10 mouse cellular contexts compared by ENCODE assay signal in the genomic region with DNA sequence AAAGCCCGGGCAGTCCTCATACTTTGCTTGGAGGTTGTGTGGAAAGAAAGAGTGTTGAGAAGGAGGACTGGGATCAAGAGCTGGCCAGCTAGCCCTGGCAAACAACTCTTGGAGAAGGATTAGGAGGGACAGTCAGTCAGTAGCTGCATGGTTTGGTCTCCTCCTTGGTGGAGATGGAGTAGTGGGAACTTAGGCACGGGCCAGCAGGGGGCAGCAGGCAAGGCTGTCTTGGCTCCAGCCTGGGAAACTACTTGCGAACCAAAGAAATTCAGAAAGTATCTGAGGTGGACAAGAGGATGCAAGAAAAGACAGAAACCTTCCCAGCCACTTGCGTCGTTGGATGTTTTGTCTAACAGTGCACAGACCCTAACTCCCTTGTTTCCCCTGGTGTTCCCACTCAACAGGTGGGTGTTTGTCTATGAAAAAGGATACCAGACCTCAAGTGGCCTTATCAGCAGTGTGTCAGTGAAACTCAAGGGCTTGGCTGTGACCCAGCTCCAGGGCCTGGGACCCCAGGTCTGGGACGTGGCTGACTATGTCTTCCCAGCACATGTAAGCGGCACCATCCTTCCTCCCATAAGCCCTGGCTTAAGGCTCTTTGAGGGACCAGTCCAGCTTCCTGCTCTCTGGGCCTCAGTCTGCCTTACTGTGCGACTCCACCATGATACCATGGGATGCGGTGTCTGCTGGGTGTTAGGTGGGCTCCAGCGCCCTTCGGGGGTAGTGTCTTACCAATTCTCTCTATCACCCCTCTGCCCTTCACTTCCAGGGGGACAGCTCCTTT. TPM values are rescaled to one million over a fixed set of nuclear protein-coding genes. Genes with fewer than 3 reads are reported as not detected.
A peak's percentile ranks its signal among the peaks of the same experiment; 100 is the strongest.
DNase-seq lines count a peak whose midpoint lies in the region; ATAC-seq lines count a peak whose summit lies in the region.
"Had no signal": no experiment of that assay in that cellular context is flagged by ENCODE, and none has a peak within 500 bp of the region (broad histone marks: within the 10 kb centered on the region; RNA-seq: fewer than 3 reads in every experiment).

No protein-coding gene starts in this region.

- no peak overlapping the region for H3K4me3 ChIP-seq in hindbrain, embryonic 11.5 days (ENCODE audit: low read depth, low read length)
- H3K4me3 ChIP-seq in hindbrain, embryonic 12.5 days, result no peak overlapping the region
- H3K4me3 ChIP-seq in embryonic facial prominence, embryonic 14.5 days (ENCODE audit: low read depth, low read length), result no peak overlapping the region
- H3K4me3 ChIP-seq in limb, embryonic 10.5 days, result no peak overlapping the region
- no peak overlapping the region for H3K4me3 ChIP-seq in neural tube, embryonic 11.5 days (ENCODE audit: low read depth, low read length)
- H3K4me3 ChIP-seq: erythroblast, embryonic 14.5 days; liver, embryonic 13.5 days had no signal

- no peaks in the 10 kb centered on the region for H3K27me3 ChIP-seq in hindbrain, embryonic 11.5 days (ENCODE audit: control insufficient read depth, insufficient read depth, low read length)
- H3K27me3 ChIP-seq in hindbrain, embryonic 12.5 days, result peaks cover 17% of the 10 kb centered on the region; the same call in 1 of the 2 replicates
- no peaks in the 10 kb centered on the region; the same call in 1 of the 2 replicates for H3K27me3 ChIP-seq in embryonic facial prominence, embryonic 14.5 days (replicated peaks; ENCODE audit: control insufficient read depth, insufficient read depth, low read length)
- peaks cover 27% of the 10 kb centered on the region for H3K27me3 ChIP-seq in limb, embryonic 10.5 days (ENCODE audit: low read depth, poor library complexity, severe bottlenecking)
- no peaks in the 10 kb centered on the region for H3K27me3 ChIP-seq in neural tube, embryonic 11.5 days (ENCODE audit: control insufficient read depth, insufficient read depth, low read length)
- H3K27me3 ChIP-seq: liver, embryonic 13.5 days had no signal

- WGBS in hindbrain, embryonic 11.5 days, result 67% methylated on average over 11 of the region's 11 CpGs
- WGBS in hindbrain, embryonic 12.5 days, result 63% methylated on average over 11 of the region's 11 CpGs
- 62% methylated on average over 11 of the region's 11 CpGs for WGBS in embryonic facial prominence, embryonic 14.5 days
- WGBS in limb, embryonic 10.5 days, result 68% methylated on average over 11 of the region's 11 CpGs
- 68% methylated on average over 11 of the region's 11 CpGs for WGBS in neural tube, embryonic 11.5 days

- no peaks in the 10 kb centered on the region for H3K9me3 ChIP-seq in hindbrain, embryonic 11.5 days (ENCODE audit: control insufficient read depth, low read length)
- H3K9me3 ChIP-seq in hindbrain, embryonic 12.5 days (replicated peaks), result no peaks in the 10 kb centered on the region
- H3K9me3 ChIP-seq in embryonic facial prominence, embryonic 14.5 days (ENCODE audit: control insufficient read depth, low read length), result no peaks in the 10 kb centered on the region
- H3K9me3 ChIP-seq in limb, embryonic 10.5 days (replicated peaks), result no peaks in the 10 kb centered on the region
- H3K9me3 ChIP-seq in neural tube, embryonic 11.5 days (ENCODE audit: control insufficient read depth, low read length), result no peaks in the 10 kb centered on the region
- H3K9me3 ChIP-seq: liver, embryonic 13.5 days had no signal

- no peak overlapping the region for H3K4me2 ChIP-seq in hindbrain, embryonic 11.5 days (replicated peaks; ENCODE audit: low read depth, low read length)
- H3K4me2 ChIP-seq in hindbrain, embryonic 12.5 days (replicated peaks), result no peak overlapping the region
- H3K4me2 ChIP-seq in embryonic facial prominence, embryonic 14.5 days (ENCODE audit: low read depth, low read length), result no peak overlapping the region
- no peak overlapping the region for H3K4me2 ChIP-seq in neural tube, embryonic 11.5 days (ENCODE audit: low read depth)
- H3K4me2 ChIP-seq: liver, embryonic 13.5 days had no signal

- no peak overlapping the region for H3K27ac ChIP-seq in hindbrain, embryonic 11.5 days (ENCODE audit: low read depth, low read length)
- H3K27ac ChIP-seq in hindbrain, embryonic 12.5 days, result no peak overlapping the region
- H3K27ac ChIP-seq in embryonic facial prominence, embryonic 14.5 days (replicated peaks; ENCODE audit: low read depth, low read length), result no peak overlapping the region
- H3K27ac ChIP-seq in limb, embryonic 10.5 days, result no peak overlapping the region
- H3K27ac ChIP-seq in neural tube, embryonic 11.5 days (ENCODE audit: low read depth, low read length), result no peak overlapping the region
- H3K27ac ChIP-seq: liver, embryonic 13.5 days had no signal

- no peaks in the 10 kb centered on the region for H3K4me1 ChIP-seq in hindbrain, embryonic 11.5 days (replicated peaks; ENCODE audit: control insufficient read depth, insufficient read depth, low read length)
- H3K4me1 ChIP-seq in hindbrain, embryonic 12.5 days, result no peaks in the 10 kb centered on the region
- H3K4me1 ChIP-seq in embryonic facial prominence, embryonic 14.5 days (ENCODE audit: control insufficient read depth, insufficient read depth, low read length), result no peaks in the 10 kb centered on the region
- H3K4me1 ChIP-seq in limb, embryonic 10.5 days, result no peaks in the 10 kb centered on the region
- no peaks in the 10 kb centered on the region for H3K4me1 ChIP-seq in neural tube, embryonic 11.5 days (ENCODE audit: control insufficient read depth, insufficient read depth, low read length)
- H3K4me1 ChIP-seq: liver, embryonic 13.5 days had no signal

- no peak overlapping the region for H3K9ac ChIP-seq in hindbrain, embryonic 11.5 days (ENCODE audit: low read depth, low read length)
- H3K9ac ChIP-seq in hindbrain, embryonic 12.5 days, result no peak overlapping the region
- no peak overlapping the region for H3K9ac ChIP-seq in embryonic facial prominence, embryonic 14.5 days (ENCODE audit: low read depth, low read length)
- H3K9ac ChIP-seq in neural tube, embryonic 11.5 days (ENCODE audit: low read length), result no peak overlapping the region
- H3K9ac ChIP-seq: liver, embryonic 13.5 days had no signal

- peak; percentile 66 for DNase-seq in hindbrain, embryonic 11.5 days (ENCODE audit: low spot score)
- peak; percentile 83 for DNase-seq in CD4-positive, CD25-positive, alpha-beta regulatory T cell, adult 2 months (ENCODE audit: low read depth, low spot score)
- DNase-seq in adipocyte (ENCODE audit: low spot score), result peak; percentile 72
- peak; percentile 62 for DNase-seq in embryonic facial prominence, embryonic 14.5 days (ENCODE audit: low spot score)
- peak; percentile 67 for DNase-seq in limb, embryonic 10.5 days (ENCODE audit: low spot score)
- peak; percentile 73 for DNase-seq in neural tube, embryonic 11.5 days (ENCODE audit: low spot score)
- DNase-seq: liver, embryonic 13.5 days had no signal

- no peak for ATAC-seq in hindbrain, embryonic 11.5 days (ENCODE audit: low FRiP score)
- ATAC-seq in hindbrain, embryonic 12.5 days (ENCODE audit: low FRiP score), result no peak
- 0 out of 2 replicates have a peak, but pooled peaks have one; percentile 59 for ATAC-seq in embryonic facial prominence, embryonic 14.5 days (ENCODE audit: low read depth)
- no peak for ATAC-seq in neural tube, embryonic 11.5 days (ENCODE audit: insufficient read depth, low FRiP score, low TSS enrichment)
- ATAC-seq in erythroid progenitor cell, adult 5-6 weeks (replicated peaks; ENCODE audit: low FRiP score, poor library complexity, severe bottlenecking), result no peak

- H3K36me3 ChIP-seq in hindbrain, embryonic 11.5 days (ENCODE audit: control insufficient read depth, insufficient read depth, low read length), result no peaks in the 10 kb centered on the region
- H3K36me3 ChIP-seq in hindbrain, embryonic 12.5 days, result no peaks in the 10 kb centered on the region
- H3K36me3 ChIP-seq in embryonic facial prominence, embryonic 14.5 days (ENCODE audit: control insufficient read depth, insufficient read depth, low read length), result no peaks in the 10 kb centered on the region
- H3K36me3 ChIP-seq in limb, embryonic 10.5 days, result no peaks in the 10 kb centered on the region
- H3K36me3 ChIP-seq in neural tube, embryonic 11.5 days (ENCODE audit: control insufficient read depth, insufficient read depth, low read length), result no peaks in the 10 kb centered on the region
- H3K36me3 ChIP-seq: liver, embryonic 13.5 days had no signal

RNA-seq across cellular contexts. Expression of a gene that starts 9.0 kb away (rescaled TPM):
- 1.4 and 2.4 TPM in 2 replicates for polyA plus RNA-seq in hindbrain, embryonic 11.5 days (2014; fragmentation: Nextera tagmentation; extraction: Ambion mirVana)
- 0.81 and 1.2 TPM in 2 replicates for polyA plus RNA-seq in hindbrain, embryonic 12.5 days (2016; fragmentation: Nextera tagmentation; extraction: Ambion mirVana)
- polyA plus RNA-seq in embryonic facial prominence, embryonic 14.5 days (2014; fragmentation: Nextera tagmentation; extraction: Ambion mirVana), result 2.3 and 3.0 TPM in 2 replicates
- polyA plus RNA-seq in limb, embryonic 10.5 days (2016; fragmentation: Nextera tagmentation; extraction: Ambion mirVana), result 0.68 and 0.84 TPM in 2 replicates
- 2.4 and 2.5 TPM in 2 replicates for polyA plus RNA-seq in neural tube, embryonic 11.5 days (2014; fragmentation: Nextera tagmentation; extraction: Ambion mirVana)
- total RNA-seq in erythroid progenitor cell, adult 5-6 weeks (2015; ENCODE audit: low replicate concordance), result 1.1 and 3.4 TPM in 2 replicates
- total RNA-seq in erythroid progenitor cell, adult 5-6 weeks (2017; ENCODE audit: low replicate concordance), result 0.45 and 0.51 TPM in 2 replicates

RNA-seq across cellular contexts. Expression of a gene that starts 10.9 kb away (rescaled TPM):
- 3.7 and 4.4 TPM in 2 replicates for polyA plus RNA-seq in hindbrain, embryonic 11.5 days (2014; fragmentation: Nextera tagmentation; extraction: Ambion mirVana)
- 13.3 and 13.6 TPM in 2 replicates for polyA plus RNA-seq in hindbrain, embryonic 12.5 days (2016; fragmentation: Nextera tagmentation; extraction: Ambion mirVana)
- 6.0 TPM in 2 replicates for polyA plus RNA-seq in embryonic facial prominence, embryonic 14.5 days (2014; fragmentation: Nextera tagmentation; extraction: Ambion mirVana)
- 3.6 and 6.3 TPM in 2 replicates for polyA plus RNA-seq in limb, embryonic 10.5 days (2016; fragmentation: Nextera tagmentation; extraction: Ambion mirVana)
- polyA plus RNA-seq in neural tube, embryonic 11.5 days (2014; fragmentation: Nextera tagmentation; extraction: Ambion mirVana), result 5.7 and 6.5 TPM in 2 replicates
- total RNA-seq in erythroid progenitor cell, adult 5-6 weeks (2015; ENCODE audit: low replicate concordance), result not detected in 2 replicates
- 0.26 and 0.76 TPM in 2 replicates for total RNA-seq in erythroid progenitor cell, adult 5-6 weeks (2017; ENCODE audit: low replicate concordance)

RNA-seq across cellular contexts. Expression of a gene that starts 39.7 kb away (rescaled TPM):
- 12.0 and 12.5 TPM in 2 replicates for polyA plus RNA-seq in hindbrain, embryonic 11.5 days (2014; fragmentation: Nextera tagmentation; extraction: Ambion mirVana)
- 13.4 and 13.5 TPM in 2 replicates for polyA plus RNA-seq in hindbrain, embryonic 12.5 days (2016; fragmentation: Nextera tagmentation; extraction: Ambion mirVana)
- polyA plus RNA-seq in embryonic facial prominence, embryonic 14.5 days (2014; fragmentation: Nextera tagmentation; extraction: Ambion mirVana), result 9.2 and 9.5 TPM in 2 replicates
- 13.5 and 14.7 TPM in 2 replicates for polyA plus RNA-seq in limb, embryonic 10.5 days (2016; fragmentation: Nextera tagmentation; extraction: Ambion mirVana)
- polyA plus RNA-seq in neural tube, embryonic 11.5 days (2014; fragmentation: Nextera tagmentation; extraction: Ambion mirVana), result 11.1 and 12.5 TPM in 2 replicates
- total RNA-seq in erythroid progenitor cell, adult 5-6 weeks (2015; ENCODE audit: low replicate concordance), result 10.9 and 11.9 TPM in 2 replicates
- total RNA-seq in erythroid progenitor cell, adult 5-6 weeks (2017; ENCODE audit: low replicate concordance), result 17.4 and 18.9 TPM in 2 replicates

RNA-seq across cellular contexts. Expression of a gene that starts 46.9 kb away (rescaled TPM):
- 0.68 and 1.4 TPM in 2 replicates for polyA plus RNA-seq in hindbrain, embryonic 11.5 days (2014; fragmentation: Nextera tagmentation; extraction: Ambion mirVana)
- polyA plus RNA-seq in hindbrain, embryonic 12.5 days (2016; fragmentation: Nextera tagmentation; extraction: Ambion mirVana), result 2.2 and 2.4 TPM in 2 replicates
- 4.8 and 5.6 TPM in 2 replicates for polyA plus RNA-seq in embryonic facial prominence, embryonic 14.5 days (2014; fragmentation: Nextera tagmentation; extraction: Ambion mirVana)
- polyA plus RNA-seq in limb, embryonic 10.5 days (2016; fragmentation: Nextera tagmentation; extraction: Ambion mirVana), result 1.0 and 1.5 TPM in 2 replicates
- 1.9 and 2.2 TPM in 2 replicates for polyA plus RNA-seq in neural tube, embryonic 11.5 days (2014; fragmentation: Nextera tagmentation; extraction: Ambion mirVana)
- total RNA-seq in erythroid progenitor cell, adult 5-6 weeks (2015; ENCODE audit: low replicate concordance), result 19.8 and 20.5 TPM in 2 replicates
- total RNA-seq in erythroid progenitor cell, adult 5-6 weeks (2017; ENCODE audit: low replicate concordance), result 11.1 and 15.1 TPM in 2 replicates
